Mouse (Mus musculus): ENCODE measurements around the gene Zscan18. TPM values are rescaled to one million over a fixed set of nuclear protein-coding genes. Genes with fewer than 3 reads are reported as not detected.

Zscan18 gene
- 7.6 and 9.0 TPM in 2 replicates for polyA plus RNA-seq (2012; rRNA removed)

- no peaks in the 10 kb centered on the region for H3K27me3 ChIP-seq (ENCODE audit: control insufficient read depth, insufficient read depth, low read length)
- no peaks in the 10 kb centered on the region for H3K36me3 ChIP-seq (ENCODE audit: control insufficient read depth, insufficient read depth, low read length)
- peak within 1 kb of the TSS; percentile 69 for H3K27ac ChIP-seq (ENCODE audit: control insufficient read depth, insufficient read depth, low read depth, low read length)
- peaks cover 6% of the 10 kb centered on the region for H3K4me1 ChIP-seq (ENCODE audit: control insufficient read depth, insufficient read depth, low read length)
- peak within 1 kb of the TSS; percentile 88 for H3K4me3 ChIP-seq (ENCODE audit: control insufficient read depth, low read depth, low read length)
- TF ChIP-seq POLR2A (IDR thresholded peaks at IDR 0.05; ENCODE audit: control insufficient read depth, low read depth, low read length) (no peak), CTCF (IDR thresholded peaks at IDR 0.05; ENCODE audit: control insufficient read depth, insufficient read depth, insufficient replicate concordance, low read depth, low read length) (no peak)
Observed at GRCm38 (mm10) chr7:12802866-12803726, at the start of gene Zscan18. TSS of gene Zscan18 (minus strand) at chr7:12803635.

GRCm38 (mm10) chr7:12835779-12836178, 32.3 kb upstream of the Zscan18 start:
- Histone ChIP-seq H3K4me3 (ENCODE audit: control insufficient read depth, low read depth, low read length) (peak overlapping the region; percentile 92; the same call in 1 of the 2 replicates), H3K4me1 (ENCODE audit: control insufficient read depth, insufficient read depth, low read length) (no peaks in the 10 kb centered on the region), H3K27ac (ENCODE audit: control insufficient read depth, insufficient read depth, low read depth, low read length) (peak overlapping the region; percentile 93; the same call in 1 of the 2 replicates), H3K36me3 (ENCODE audit: control insufficient read depth, insufficient read depth, low read length) (no peaks in the 10 kb centered on the region; the same call in 1 of the 2 replicates), H3K27me3 (ENCODE audit: control insufficient read depth, insufficient read depth, low read length) (no peaks in the 10 kb centered on the region)
- TF ChIP-seq POLR2A (IDR thresholded peaks at IDR 0.05; ENCODE audit: control insufficient read depth, low read depth, low read length) (no peak), CTCF (IDR thresholded peaks at IDR 0.05; ENCODE audit: control insufficient read depth, insufficient read depth, insufficient replicate concordance, low read depth, low read length) (no peak)

- peak overlapping the region; percentile 92 for H3K4me3 ChIP-seq (ENCODE audit: control insufficient read depth, low read depth, low read length)
- H3K27ac ChIP-seq (ENCODE audit: control insufficient read depth, insufficient read depth, low read depth, low read length): peak overlapping the region; percentile 93
- H3K27me3 ChIP-seq (ENCODE audit: control insufficient read depth, insufficient read depth, low read length): no peaks in the 10 kb centered on the region
- TF ChIP-seq POLR2A (IDR thresholded peaks at IDR 0.05; ENCODE audit: control insufficient read depth, low read depth, low read length): no peak
- TF ChIP-seq CTCF (IDR thresholded peaks at IDR 0.05; ENCODE audit: control insufficient read depth, insufficient read depth, insufficient replicate concordance, low read depth, low read length): no peak
- no peaks in the 10 kb centered on the region; the same call in 1 of the 2 replicates for H3K36me3 ChIP-seq (ENCODE audit: control insufficient read depth, insufficient read depth, low read length)
- H3K4me1 ChIP-seq (ENCODE audit: control insufficient read depth, insufficient read depth, low read length): no peaks in the 10 kb centered on the region
Observed at GRCm38 (mm10) chr7:12835193-12835671, 31.8 kb upstream of the Zscan18 start.

GRCm38 (mm10) chr7:12834162-12835120, 31.0 kb upstream of the Zscan18 start, which contains the start of gene Zfp110:
TSS of gene Zfp110 (plus strand) at chr7:12834761.
- Histone ChIP-seq H3K36me3 (ENCODE audit: control insufficient read depth, insufficient read depth, low read length) (no peaks in the 10 kb centered on the region; the same call in 1 of the 2 replicates), H3K27me3 (ENCODE audit: control insufficient read depth, insufficient read depth, low read length) (no peaks in the 10 kb centered on the region), H3K4me3 (ENCODE audit: control insufficient read depth, low read depth, low read length) (peak within 1 kb of the TSS; percentile 92), H3K4me1 (ENCODE audit: control insufficient read depth, insufficient read depth, low read length) (no peaks in the 10 kb centered on the region), H3K27ac (ENCODE audit: control insufficient read depth, insufficient read depth, low read depth, low read length) (peak within 1 kb of the TSS; percentile 93)
- TF ChIP-seq CTCF (IDR thresholded peaks at IDR 0.05; ENCODE audit: control insufficient read depth, insufficient read depth, insufficient replicate concordance, low read depth, low read length) (no peak), POLR2A (IDR thresholded peaks at IDR 0.05; ENCODE audit: control insufficient read depth, low read depth, low read length) (peak; percentile 81)

- Histone ChIP-seq H3K27ac (ENCODE audit: control insufficient read depth, insufficient read depth, low read depth, low read length) (peak within 1 kb of the TSS; percentile 85), H3K4me1 (ENCODE audit: control insufficient read depth, insufficient read depth, low read length) (no peaks in the 10 kb centered on the region), H3K36me3 (ENCODE audit: control insufficient read depth, insufficient read depth, low read length) (no peaks in the 10 kb centered on the region), H3K27me3 (ENCODE audit: control insufficient read depth, insufficient read depth, low read length) (no peaks in the 10 kb centered on the region), H3K4me3 (ENCODE audit: control insufficient read depth, low read depth, low read length) (peak within 1 kb of the TSS; percentile 93)
- TF ChIP-seq POLR2A (IDR thresholded peaks at IDR 0.05; ENCODE audit: control insufficient read depth, low read depth, low read length) (peak; percentile 87), CTCF (IDR thresholded peaks at IDR 0.05; ENCODE audit: control insufficient read depth, insufficient read depth, insufficient replicate concordance, low read depth, low read length) (peak; percentile 23; the same call in 1 of the 2 replicates)
Observed at GRCm38 (mm10) chr7:12818521-12819295, 15.3 kb upstream of the Zscan18 start, which contains the start of gene Zfp329. TSS of gene Zfp329 (minus strand) at chr7:12818858.

GRCm38 (mm10) chr7:12815566-12815965, 12.1 kb upstream of the Zscan18 start:
- H3K4me3 ChIP-seq (ENCODE audit: control insufficient read depth, low read depth, low read length): no peak overlapping the region
- no peaks in the 10 kb centered on the region for H3K4me1 ChIP-seq (ENCODE audit: control insufficient read depth, insufficient read depth, low read length)
- H3K27ac ChIP-seq (ENCODE audit: control insufficient read depth, insufficient read depth, low read depth, low read length): no peak overlapping the region
- H3K36me3 ChIP-seq (ENCODE audit: control insufficient read depth, insufficient read depth, low read length): peaks cover under 1% of the 10 kb centered on the region; the same call in 1 of the 2 replicates
- no peaks in the 10 kb centered on the region for H3K27me3 ChIP-seq (ENCODE audit: control insufficient read depth, insufficient read depth, low read length)
- TF ChIP-seq POLR2A (IDR thresholded peaks at IDR 0.05; ENCODE audit: control insufficient read depth, low read depth, low read length) (no peak), CTCF (IDR thresholded peaks at IDR 0.05; ENCODE audit: control insufficient read depth, insufficient read depth, insufficient replicate concordance, low read depth, low read length) (no peak)

Data from testis, adult 2 months (tissue).